Mouse (Mus musculus): ENCODE results near the gene Scaf4. TPM values are rescaled to one million over a fixed set of nuclear protein-coding genes. Genes with fewer than 3 reads are reported as not detected.

Scaf4 gene
- polyA plus RNA-seq, 1 experiment = 14.1 TPM

GRCm38 (mm10) chr16:90250099-90250498 is 34.2 kb downstream of the Scaf4 start:
- no peak overlapping the region for H3K4me3 ChIP-seq
- H3K79me2 ChIP-seq (ENCODE audit: control insufficient read depth, insufficient read depth) = no peaks in the 10 kb centered on the region
- H3K4me2 ChIP-seq (ENCODE audit: low read depth) = no peak overlapping the region
- H3K27me3 ChIP-seq (ENCODE audit: control insufficient read depth, insufficient read depth, insufficient read length) = no peaks in the 10 kb centered on the region
- no peak overlapping the region for H3ac ChIP-seq (ENCODE audit: control insufficient read depth, insufficient read length)
- TF ChIP-seq MYOG (IDR thresholded peaks at IDR 0.05; ENCODE audit: control insufficient read depth in 1 of 3, insufficient read depth in 1 of 3, insufficient read length in 2 of 3, low read depth in 2 of 3) = no peak
- no peak for TF ChIP-seq POLR2AphosphoS2 (IDR thresholded peaks at IDR 0.05; ENCODE audit: insufficient read length, low read depth)
- TF ChIP-seq CEBPB (IDR thresholded peaks at IDR 0.05; ENCODE audit: insufficient read depth, poor library complexity, severe bottlenecking) = no peak
- TF ChIP-seq POLR2A (IDR thresholded peaks at IDR 0.05; ENCODE audit: insufficient read length, low read depth) = no peak
- TF ChIP-seq MAX (IDR thresholded peaks at IDR 0.05; ENCODE audit: low read depth) = no peak
- no peak for TF ChIP-seq USF1 (IDR thresholded peaks at IDR 0.05; ENCODE audit: low read depth)
- TF ChIP-seq REST (IDR thresholded peaks at IDR 0.05; ENCODE audit: insufficient read depth, insufficient read length) = no peak
- TF ChIP-seq TCF3 (IDR thresholded peaks at IDR 0.05; ENCODE audit: insufficient read length, low read depth) = no peak
- no peak for TF ChIP-seq E2F4 (IDR thresholded peaks at IDR 0.05; ENCODE audit: insufficient read depth)
- TF ChIP-seq TCF12 (IDR thresholded peaks at IDR 0.05; ENCODE audit: insufficient read depth, poor library complexity, severe bottlenecking) = no peak
- TF ChIP-seq MYOD1 (IDR thresholded peaks at IDR 0.05; ENCODE audit: control insufficient read depth in 1 of 3, insufficient read length in 2 of 3, low read depth in 2 of 3) = no peak
- TF ChIP-seq SRF (IDR thresholded peaks at IDR 0.05; ENCODE audit: control insufficient read depth, insufficient read length, low read depth) = no peak
- peaks cover 49% of the 10 kb centered on the region for H3K36me3 ChIP-seq (ENCODE audit: control insufficient read depth, insufficient read depth)

DNA sequence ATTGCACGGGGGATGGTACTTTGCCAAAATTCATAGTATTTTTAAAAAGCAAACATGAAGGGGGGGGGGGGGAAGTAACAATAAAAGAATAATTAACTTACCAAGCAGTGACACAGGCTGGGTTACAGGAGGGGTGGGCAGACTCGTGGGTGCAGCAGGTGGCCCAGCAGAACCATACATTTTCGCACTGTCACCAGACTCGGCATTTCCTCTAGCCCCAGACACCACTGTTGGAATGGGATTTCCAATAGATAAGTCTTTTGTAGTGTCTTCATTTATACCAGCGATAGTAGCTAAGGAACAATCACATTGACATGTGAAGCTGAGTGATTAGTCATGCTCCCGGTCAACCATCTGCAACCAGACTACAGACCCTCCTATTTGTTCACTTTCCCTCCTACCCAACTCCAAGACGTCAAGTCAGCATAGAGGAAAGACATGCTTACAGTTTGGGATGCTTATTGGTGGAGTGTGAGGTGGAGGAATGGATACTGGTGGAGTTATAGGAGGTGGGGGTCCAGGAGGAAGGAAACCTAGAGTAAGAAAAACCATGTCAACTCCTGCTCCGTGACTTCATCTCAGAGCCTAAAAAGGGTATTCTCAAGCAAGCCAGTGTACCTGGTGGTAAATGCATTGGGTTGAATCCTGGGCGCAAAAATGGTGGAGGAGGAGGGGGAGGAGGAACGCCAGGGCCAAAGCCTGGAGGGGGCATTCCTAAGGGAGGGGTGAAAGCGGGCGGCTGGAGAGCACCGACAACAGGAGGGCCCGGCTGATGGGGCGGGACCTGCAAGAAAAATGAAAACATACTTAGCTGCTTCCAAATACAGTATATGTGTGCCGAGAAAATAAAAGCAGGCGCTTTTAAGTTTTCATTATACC is 41.6 kb downstream of the Scaf4 start:
- TF ChIP-seq E2F4 (IDR thresholded peaks at IDR 0.05; ENCODE audit: insufficient read depth) (no peak), TCF12 (IDR thresholded peaks at IDR 0.05; ENCODE audit: insufficient read depth, poor library complexity, severe bottlenecking) (no peak), USF1 (IDR thresholded peaks at IDR 0.05; ENCODE audit: low read depth) (no peak), TCF3 (IDR thresholded peaks at IDR 0.05; ENCODE audit: insufficient read length, low read depth) (no peak), SRF (IDR thresholded peaks at IDR 0.05; ENCODE audit: control insufficient read depth, insufficient read length, low read depth) (no peak), POLR2A (IDR thresholded peaks at IDR 0.05; ENCODE audit: insufficient read length, low read depth) (no peak), MYOD1 (IDR thresholded peaks at IDR 0.05; ENCODE audit: control insufficient read depth in 1 of 3, insufficient read length in 2 of 3, low read depth in 2 of 3) (no peak), POLR2AphosphoS2 (IDR thresholded peaks at IDR 0.05; ENCODE audit: insufficient read length, low read depth) (no peak), REST (IDR thresholded peaks at IDR 0.05; ENCODE audit: insufficient read depth, insufficient read length) (no peak), CEBPB (IDR thresholded peaks at IDR 0.05; ENCODE audit: insufficient read depth, poor library complexity, severe bottlenecking) (no peak), MAX (IDR thresholded peaks at IDR 0.05; ENCODE audit: low read depth) (no peak), MYOG (IDR thresholded peaks at IDR 0.05; ENCODE audit: control insufficient read depth in 1 of 3, insufficient read depth in 1 of 3, insufficient read length in 2 of 3, low read depth in 2 of 3) (no peak)

GRCm38 (mm10) chr16:90241875-90242274 is 42.4 kb downstream of the Scaf4 start:
- Histone ChIP-seq H3K79me2 (ENCODE audit: control insufficient read depth, insufficient read depth) (no peaks in the 10 kb centered on the region), H3K4me2 (ENCODE audit: low read depth) (no peak overlapping the region), H3K4me3 (no peak overlapping the region), H3ac (ENCODE audit: control insufficient read depth, insufficient read length) (no peak overlapping the region), H3K27me3 (ENCODE audit: control insufficient read depth, insufficient read depth, insufficient read length) (no peaks in the 10 kb centered on the region), H3K36me3 (ENCODE audit: control insufficient read depth, insufficient read depth) (peaks cover 46% of the 10 kb centered on the region)
- TF ChIP-seq CEBPB (IDR thresholded peaks at IDR 0.05; ENCODE audit: insufficient read depth, poor library complexity, severe bottlenecking) = no peak
- no peak for TF ChIP-seq MAX (IDR thresholded peaks at IDR 0.05; ENCODE audit: low read depth)
- no peak for TF ChIP-seq REST (IDR thresholded peaks at IDR 0.05; ENCODE audit: insufficient read depth, insufficient read length)
- TF ChIP-seq POLR2A (IDR thresholded peaks at IDR 0.05; ENCODE audit: insufficient read length, low read depth) = no peak
- no peak for TF ChIP-seq MYOG (IDR thresholded peaks at IDR 0.05; ENCODE audit: control insufficient read depth in 1 of 3, insufficient read depth in 1 of 3, insufficient read length in 2 of 3, low read depth in 2 of 3)
- TF ChIP-seq E2F4 (IDR thresholded peaks at IDR 0.05; ENCODE audit: insufficient read depth) = no peak
- no peak for TF ChIP-seq POLR2AphosphoS2 (IDR thresholded peaks at IDR 0.05; ENCODE audit: insufficient read length, low read depth)
- TF ChIP-seq USF1 (IDR thresholded peaks at IDR 0.05; ENCODE audit: low read depth) = no peak
- no peak for TF ChIP-seq MYOD1 (IDR thresholded peaks at IDR 0.05; ENCODE audit: control insufficient read depth in 1 of 3, insufficient read length in 2 of 3, low read depth in 2 of 3)
- no peak for TF ChIP-seq TCF3 (IDR thresholded peaks at IDR 0.05; ENCODE audit: insufficient read length, low read depth)
- TF ChIP-seq TCF12 (IDR thresholded peaks at IDR 0.05; ENCODE audit: insufficient read depth, poor library complexity, severe bottlenecking) = no peak
- no peak for TF ChIP-seq SRF (IDR thresholded peaks at IDR 0.05; ENCODE audit: control insufficient read depth, insufficient read length, low read depth)

More for the DNA sequence above, 41.6 kb downstream of the Scaf4 start:
- H3K27me3 ChIP-seq (ENCODE audit: control insufficient read depth, insufficient read depth, insufficient read length) = no peaks in the 10 kb centered on the region
- peaks cover 54% of the 10 kb centered on the region for H3K36me3 ChIP-seq (ENCODE audit: control insufficient read depth, insufficient read depth)
- no peak overlapping the region for H3ac ChIP-seq (ENCODE audit: control insufficient read depth, insufficient read length)
- no peak overlapping the region for H3K4me2 ChIP-seq (ENCODE audit: low read depth)
- H3K79me2 ChIP-seq (ENCODE audit: control insufficient read depth, insufficient read depth) = no peaks in the 10 kb centered on the region
- no peak overlapping the region for H3K4me3 ChIP-seq

- Histone ChIP-seq H3K4me3 (no peak overlapping the region), H3ac (ENCODE audit: control insufficient read depth, insufficient read length) (no peak overlapping the region), H3K4me2 (ENCODE audit: low read depth) (no peak overlapping the region), H3K79me2 (ENCODE audit: control insufficient read depth, insufficient read depth) (no peaks in the 10 kb centered on the region), H3K36me3 (ENCODE audit: control insufficient read depth, insufficient read depth) (peaks cover 44% of the 10 kb centered on the region), H3K27me3 (ENCODE audit: control insufficient read depth, insufficient read depth, insufficient read length) (no peaks in the 10 kb centered on the region)
- no peak for TF ChIP-seq REST (IDR thresholded peaks at IDR 0.05; ENCODE audit: insufficient read depth, insufficient read length)
- TF ChIP-seq MAX (IDR thresholded peaks at IDR 0.05; ENCODE audit: low read depth) = no peak
- TF ChIP-seq SRF (IDR thresholded peaks at IDR 0.05; ENCODE audit: control insufficient read depth, insufficient read length, low read depth) = no peak
- no peak for TF ChIP-seq POLR2A (IDR thresholded peaks at IDR 0.05; ENCODE audit: insufficient read length, low read depth)
- TF ChIP-seq E2F4 (IDR thresholded peaks at IDR 0.05; ENCODE audit: insufficient read depth) = no peak
- TF ChIP-seq TCF3 (IDR thresholded peaks at IDR 0.05; ENCODE audit: insufficient read length, low read depth) = no peak
These were observed 45.1 kb downstream of the Scaf4 start for GRCm38 (mm10) chr16:90239128-90239746.

Measured in myocyte (in vitro differentiated cells).